31 mouse cellular contexts compared by ENCODE assay signal in the genomic region with DNA sequence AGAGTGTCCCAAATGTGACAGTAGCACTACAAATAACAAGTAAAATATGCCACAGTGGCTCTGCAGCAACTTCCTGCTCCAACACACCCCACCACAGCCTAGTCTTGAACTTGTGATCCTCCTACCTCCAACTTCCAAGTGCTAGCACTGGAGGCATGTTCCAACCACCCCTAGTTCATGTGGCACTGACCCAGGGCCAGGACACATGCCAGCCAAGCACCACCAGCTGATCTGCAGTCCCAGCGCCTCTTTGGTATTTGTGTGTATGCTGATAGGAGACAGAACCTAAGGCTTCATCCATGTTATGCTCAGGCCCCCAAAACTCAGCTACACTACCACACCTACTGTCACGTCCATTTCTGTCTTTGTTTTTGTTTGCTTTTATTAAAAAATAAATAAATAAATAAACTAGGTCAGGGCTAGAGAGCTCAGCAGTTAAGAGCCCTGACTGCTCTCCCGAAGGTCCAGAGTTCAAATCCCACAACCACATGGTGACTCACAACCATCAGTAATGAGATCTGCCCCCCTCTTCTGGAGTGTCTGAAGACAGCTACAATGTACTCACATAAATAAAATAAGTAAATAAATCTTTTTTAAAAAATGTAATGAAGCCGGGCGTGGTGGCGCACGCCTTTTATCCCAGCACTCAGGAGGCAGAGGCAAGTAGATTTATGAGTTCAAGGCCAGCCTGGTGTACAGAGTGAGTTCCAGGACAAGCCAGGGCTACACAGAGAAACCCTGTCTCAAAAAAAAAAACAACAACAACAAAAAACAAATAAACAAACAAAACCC. TPM values are rescaled to one million over a fixed set of nuclear protein-coding genes. Genes with fewer than 3 reads are reported as not detected.
A peak's percentile ranks its signal among the peaks of the same experiment; 100 is the strongest.
DNase-seq lines count a peak whose midpoint lies in the region; ATAC-seq and TF ChIP-seq lines count a peak whose summit lies in the region.
"Had no signal": no experiment of that assay in that cellular context is flagged by ENCODE, and none has a peak within 500 bp of the region (broad histone marks: within the 10 kb centered on the region; RNA-seq: fewer than 3 reads in every experiment).

No protein-coding gene starts in this region.

- TF ChIP-seq CTCF in liver, postnatal 0 days (IDR thresholded peaks at IDR 0.05; ENCODE audit: low read depth): no peak
- no peak for TF ChIP-seq CTCF in bone marrow macrophage, adult 2 months (IDR thresholded peaks at IDR 0.05; ENCODE audit: low read depth, low read length)

- H3K27me3 ChIP-seq in liver, embryonic 12.5 days (replicated peaks): no peaks in the 10 kb centered on the region
- no peaks in the 10 kb centered on the region for H3K27me3 ChIP-seq in liver, postnatal 0 days (ENCODE audit: insufficient read depth, low read length)
- H3K27me3 ChIP-seq: embryonic facial prominence, embryonic 13.5 days; forebrain, embryonic 13.5 days; heart, embryonic 12.5 days; lung, embryonic 15.5 days had no signal

- peak; percentile 34 to 60 for DNase-seq in cerebellum, postnatal 25 days
- no peak for DNase-seq in liver, postnatal 0 days
- no peak for DNase-seq in Muller cell, postnatal 12 days (ENCODE audit: inconsistent ontology term)
- no peak for DNase-seq in embryo, embryonic 10.5 days (ENCODE audit: low spot score)
- DNase-seq: adrenal gland, postnatal 25 days; cerebellum, adult 11 months; embryo, embryonic 11 days; heart, postnatal 10 days; kidney, adult 18-20 months; layer of hippocampus, adult 9-11 months; lung, postnatal 36 days; right cerebral cortex, adult 18-20 months; thymus, adult 2 months; thymus, postnatal 4 days had no signal

- H3K4me2 ChIP-seq in liver, embryonic 12.5 days: no peak overlapping the region
- H3K4me2 ChIP-seq in liver, postnatal 0 days (ENCODE audit: low read depth, low read length): no peak overlapping the region
- H3K4me2 ChIP-seq: embryonic facial prominence, embryonic 13.5 days; lung, embryonic 15.5 days had no signal

- WGBS in liver, embryonic 12.5 days (ENCODE audit: insufficient replicate concordance): 85% methylated on average over 7 of the region's 7 CpGs
- WGBS in liver, postnatal 0 days (ENCODE audit: insufficient replicate concordance): 89% methylated on average over 7 of the region's 7 CpGs

- TF ChIP-seq EP300 in liver, postnatal 0 days (IDR thresholded peaks at IDR 0.05; ENCODE audit: low read depth): no peak

- no peak for ATAC-seq in cerebellum, adult (ENCODE audit: insufficient number of reproducible peaks, low FRiP score, low TSS enrichment)
- ATAC-seq in liver, embryonic 12.5 days: no peak
- no peak for ATAC-seq in liver, postnatal 0 days
- ATAC-seq: CD4-positive, CD25-positive, alpha-beta regulatory T cell, adult 4 months; forebrain, embryonic 13.5 days; hindbrain, postnatal 0 days; midbrain, embryonic 16.5 days had no signal

- no peak overlapping the region for H3K4me3 ChIP-seq in liver, embryonic 12.5 days
- H3K4me3 ChIP-seq in liver, postnatal 0 days (ENCODE audit: low read depth, low read length): no peak overlapping the region
- peak overlapping the region; percentile 89; the same call in 1 of the 2 replicates for H3K4me3 ChIP-seq in bone marrow macrophage, adult 2 months (ENCODE audit: insufficient read depth, low read length)
- H3K4me3 ChIP-seq: heart, embryonic 12.5 days; lung, embryonic 15.5 days had no signal

- H3K9ac ChIP-seq in liver, embryonic 12.5 days: no peak overlapping the region
- no peak overlapping the region for H3K9ac ChIP-seq in liver, postnatal 0 days (replicated peaks)
- H3K9ac ChIP-seq: embryonic facial prominence, embryonic 13.5 days; heart, embryonic 12.5 days; lung, embryonic 15.5 days had no signal

- H3K27ac ChIP-seq in liver, embryonic 12.5 days: peak overlapping the region; percentile 54; the same call in 1 of the 2 replicates
- H3K27ac ChIP-seq in liver, postnatal 0 days (ENCODE audit: low read depth): no peak overlapping the region; the same call in 1 of the 2 replicates
- peak overlapping the region; percentile 22 for H3K27ac ChIP-seq in bone marrow macrophage, adult 2 months (ENCODE audit: insufficient read depth, low read depth, low read length)
- H3K27ac ChIP-seq: embryonic facial prominence, embryonic 13.5 days; forebrain, embryonic 13.5 days; hindbrain, postnatal 0 days; kidney, postnatal 0 days; lung, embryonic 15.5 days; midbrain, embryonic 10.5 days; stomach, postnatal 0 days had no signal

- peaks cover 61% of the 10 kb centered on the region for H3K4me1 ChIP-seq in liver, embryonic 12.5 days
- peaks cover 33% of the 10 kb centered on the region for H3K4me1 ChIP-seq in liver, postnatal 0 days (ENCODE audit: insufficient read depth)
- peaks cover 36% of the 10 kb centered on the region for H3K4me1 ChIP-seq in bone marrow macrophage, adult 2 months (ENCODE audit: control insufficient read depth, insufficient read depth, low read length)

- no peak for TF ChIP-seq POLR2A in bone marrow macrophage, adult 2 months (IDR thresholded peaks at IDR 0.05; ENCODE audit: borderline replicate concordance, low read depth, low read length)

- no peaks in the 10 kb centered on the region for H3K9me3 ChIP-seq in liver, embryonic 12.5 days (replicated peaks)
- no peaks in the 10 kb centered on the region for H3K9me3 ChIP-seq in liver, postnatal 0 days (ENCODE audit: low read length)
- H3K9me3 ChIP-seq: embryonic facial prominence, embryonic 13.5 days; forebrain, embryonic 13.5 days; heart, embryonic 12.5 days; hindbrain, embryonic 10.5 days; lung, embryonic 15.5 days; midbrain, embryonic 10.5 days had no signal

- H3K36me3 ChIP-seq in liver, embryonic 12.5 days: peaks cover 45% of the 10 kb centered on the region
- H3K36me3 ChIP-seq in liver, postnatal 0 days (replicated peaks; ENCODE audit: insufficient read depth, low read length): peaks cover 26% of the 10 kb centered on the region

RNA-seq across cellular contexts. Expression of gene Bax, which starts 2.5 kb away (rescaled TPM):
- 147 and 155 TPM in 2 replicates for polyA plus RNA-seq in liver, embryonic 12.5 days (2016; fragmentation: Nextera tagmentation; extraction: Ambion mirVana)
- polyA plus RNA-seq in liver, postnatal 0 days (2015; fragmentation: Nextera tagmentation; extraction: Ambion mirVana): 59.6 and 60.8 TPM in 2 replicates
- polyA plus RNA-seq in bone marrow macrophage, adult 2 months (2012; ENCODE audit: insufficient read depth, insufficient read length, missing spikeins): 196 and 209 TPM in 2 replicates

RNA-seq across cellular contexts. Expression of gene Ftl1, which starts 4.5 kb away (rescaled TPM):
- 7,751 and 8,218 TPM in 2 replicates for polyA plus RNA-seq in liver, embryonic 12.5 days (2016; fragmentation: Nextera tagmentation; extraction: Ambion mirVana)
- polyA plus RNA-seq in liver, postnatal 0 days (2015; fragmentation: Nextera tagmentation; extraction: Ambion mirVana): 5,147 and 5,518 TPM in 2 replicates
- 18,510 and 20,120 TPM in 2 replicates for polyA plus RNA-seq in bone marrow macrophage, adult 2 months (2012; ENCODE audit: insufficient read depth, insufficient read length, missing spikeins)

RNA-seq across cellular contexts. Expression of gene Tulp2, which starts 17.5 kb away (rescaled TPM):
- polyA plus RNA-seq in liver, embryonic 12.5 days (2016; fragmentation: Nextera tagmentation; extraction: Ambion mirVana): 1.9 and 2.0 TPM in 2 replicates
- 0.22 and 0.30 TPM in 2 replicates for polyA plus RNA-seq in liver, postnatal 0 days (2015; fragmentation: Nextera tagmentation; extraction: Ambion mirVana)
- polyA plus RNA-seq in bone marrow macrophage, adult 2 months (2012; ENCODE audit: insufficient read depth, insufficient read length, missing spikeins): not detected in 2 replicates

RNA-seq across cellular contexts. Expression of gene Gm45808, which starts 22.4 kb away (rescaled TPM):
- not detected in 2 replicates for polyA plus RNA-seq in liver, embryonic 12.5 days (2016; fragmentation: Nextera tagmentation; extraction: Ambion mirVana)
- polyA plus RNA-seq in liver, postnatal 0 days (2015; fragmentation: Nextera tagmentation; extraction: Ambion mirVana): 0.15 and 0.33 TPM in 2 replicates
- polyA plus RNA-seq in bone marrow macrophage, adult 2 months (2012; ENCODE audit: insufficient read depth, insufficient read length, missing spikeins): 1.1 TPM in 1 of 2 replicates, not detected in the other
- polyA plus RNA-seq: embryonic facial prominence, embryonic 13.5 days; forebrain, embryonic 13.5 days; heart, embryonic 12.5 days; hindbrain, embryonic 10.5 days; hindbrain, postnatal 0 days; kidney, postnatal 0 days; large intestine, adult 2 months; limb, embryonic 14.5 days; lung, embryonic 15.5 days; midbrain, embryonic 10.5 days; midbrain, embryonic 16.5 days; neural tube, embryonic 14.5 days; stomach, postnatal 0 days; thymus, adult 2 months had no signal

RNA-seq across cellular contexts. Expression of gene Dhdh, which starts 24.4 kb away (rescaled TPM):
- 2.8 and 3.1 TPM in 2 replicates for polyA plus RNA-seq in liver, embryonic 12.5 days (2016; fragmentation: Nextera tagmentation; extraction: Ambion mirVana)
- 8.4 and 9.5 TPM in 2 replicates for polyA plus RNA-seq in liver, postnatal 0 days (2015; fragmentation: Nextera tagmentation; extraction: Ambion mirVana)
- 22.0 and 25.4 TPM in 2 replicates for polyA plus RNA-seq in bone marrow macrophage, adult 2 months (2012; ENCODE audit: insufficient read depth, insufficient read length, missing spikeins)

Comparison
In these comparisons a context has a peak if more than half of its experiments do, and no peak if none do; other contexts are left out.
1. DNase-seq: peak in cerebellum, postnatal 25 days (2 of 2); none in liver, postnatal 0 days (single experiment), Muller cell, postnatal 12 days (single experiment) and embryo, embryonic 10.5 days (single experiment).